Mouse (Mus musculus) hindbrain, embryonic 14.5 days (tissue): ENCODE measurements at regions not wholly inside any gene's neighbourhood (a gene's known extent, or its start where the extent isn't known, plus 50 kb on each side); places are given as distances from the start of the nearest gene placed in this dataset.

Source experiments
- ATAC-seq: fragments of 200-750 bp; cut with Nextera tagmentation; 2 replicates; pipeline ENCODE4 v1.8.0; 2017; ENCODE audit warnings: moderate number of reproducible peaks, mild to moderate bottlenecking, moderate TSS enrichment, moderate library complexity; ENCODE audit not compliant: low FRiP score
- DNase-seq: peaks from one replicate; pipeline ENCODE4 v3.0.0-alpha.2; 2015; ENCODE audit warnings: low spot score
- H3K27ac ChIP-seq: fragments of 300-500 bp; sonication (generic); 2 replicates; pipeline ENCODE4 v1.5.1; 2014; ENCODE audit warnings: mild to moderate bottlenecking, moderate library complexity
- H3K27me3 ChIP-seq: fragments of 300-500 bp; sonication (generic); 2 replicates; pipeline ENCODE4 v1.6.1; 2014; ENCODE audit warnings: mild to moderate bottlenecking, low read length, mixed read lengths; ENCODE audit not compliant: control insufficient read depth, insufficient read depth
- H3K36me3 ChIP-seq: fragments of 300-500 bp; sonication (generic); replicated peaks from 2 replicates; pipeline ENCODE4 v1.6.1; 2014; ENCODE audit not compliant: control insufficient read depth, insufficient read depth
- H3K4me1 ChIP-seq: fragments of 300-500 bp; sonication (generic); replicated peaks from 2 replicates; pipeline ENCODE4 v1.6.1; 2014; ENCODE audit warnings: antibody characterized with exemption, low read length, mixed read lengths; ENCODE audit not compliant: control insufficient read depth, insufficient read depth
- H3K4me2 ChIP-seq: fragments of 300-500 bp; sonication (generic); replicated peaks from 2 replicates; pipeline ENCODE4 v1.6.1; 2014; ENCODE audit warnings: mild to moderate bottlenecking, moderate library complexity
- H3K4me3 ChIP-seq: fragments of 300-500 bp; sonication (generic); replicated peaks from 2 replicates; pipeline ENCODE4 v1.5.1; 2014; ENCODE audit warnings: mild to moderate bottlenecking, low read length
- H3K9ac ChIP-seq: fragments of 300-500 bp; sonication (generic); 2 replicates; pipeline ENCODE4 v1.6.1; 2014
- H3K9me3 ChIP-seq: fragments of 300-500 bp; sonication (generic); 2 replicates; pipeline ENCODE4 v1.6.1; 2016; ENCODE audit warnings: low read length; ENCODE audit not compliant: control insufficient read depth
- WGBS: fragments of 180-500 bp; shearing (Covaris S2); extraction: QIAGEN DNeasy Blood & Tissue Kit; methylation state at CpG from one replicate; pipeline ENCODE4 v1.1.7; 2014; 5-methylcytosine and 5-hydroxymethylcytosine counted together

DNA sequence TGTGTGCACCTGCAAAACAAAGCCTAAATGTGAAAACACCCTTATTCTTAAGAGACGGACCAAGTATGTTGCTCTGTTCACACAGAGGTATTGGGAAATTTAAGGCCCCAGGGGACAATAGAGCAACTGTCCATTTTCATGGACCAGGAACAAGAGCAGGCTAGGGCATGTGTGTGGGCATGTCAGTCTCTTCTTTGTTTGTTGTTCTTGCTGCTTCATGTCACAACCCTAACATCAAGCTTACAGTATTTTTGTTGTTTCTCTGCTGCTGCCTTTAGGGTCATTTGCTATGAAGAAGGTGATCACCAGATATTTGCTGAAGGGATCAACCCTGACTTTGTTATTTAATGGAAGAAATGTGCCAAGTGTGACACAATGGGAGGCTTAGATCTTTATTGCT, 96.4 kb upstream of the Slc22a23 start:
- H3K36me3 ChIP-seq, result no peaks in the 10 kb centered on the region
- 41% methylated on average over 1 of the region's 1 CpGs for WGBS
- H3K27ac ChIP-seq, result no peak overlapping the region
- no peaks in the 10 kb centered on the region for H3K27me3 ChIP-seq
- ATAC-seq (no peak), DNase-seq (no peak)
- no peak overlapping the region for H3K9ac ChIP-seq
- H3K4me1 ChIP-seq, result no peaks in the 10 kb centered on the region
- no peak overlapping the region for H3K4me3 ChIP-seq
- H3K9me3 ChIP-seq, result no peaks in the 10 kb centered on the region
- no peak overlapping the region for H3K4me2 ChIP-seq

DNA sequence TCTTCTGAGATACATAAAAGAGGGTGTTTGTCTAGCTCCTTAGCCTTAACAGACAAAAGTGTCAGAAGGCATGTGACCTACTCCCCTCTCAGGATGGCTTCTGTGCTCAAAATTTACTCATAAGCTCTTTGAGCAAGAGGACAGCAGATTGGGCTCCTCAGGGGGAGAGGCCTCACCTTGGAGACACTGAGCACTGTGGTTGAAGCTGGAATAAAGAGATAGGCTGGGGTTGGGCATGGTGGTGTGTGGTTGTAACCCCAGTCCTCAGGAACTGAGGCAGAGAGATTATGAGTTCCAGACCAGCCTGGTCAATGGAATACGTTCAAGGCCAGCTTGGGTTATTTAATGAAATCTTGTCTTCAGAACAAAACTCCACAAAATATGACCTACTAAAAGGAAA, 82.5 kb upstream of the Slc22a23 start:
- DNase-seq, result no peak
- Histone ChIP-seq H3K9me3 (no peaks in the 10 kb centered on the region), H3K36me3 (no peaks in the 10 kb centered on the region), H3K4me1 (no peaks in the 10 kb centered on the region), H3K27ac (no peak overlapping the region), H3K4me3 (no peak overlapping the region), H3K9ac (no peak overlapping the region), H3K27me3 (no peaks in the 10 kb centered on the region), H3K4me2 (no peak overlapping the region)
- ATAC-seq, result no peak
- WGBS, result 94% methylated on average over 1 of the region's 1 CpGs

DNA sequence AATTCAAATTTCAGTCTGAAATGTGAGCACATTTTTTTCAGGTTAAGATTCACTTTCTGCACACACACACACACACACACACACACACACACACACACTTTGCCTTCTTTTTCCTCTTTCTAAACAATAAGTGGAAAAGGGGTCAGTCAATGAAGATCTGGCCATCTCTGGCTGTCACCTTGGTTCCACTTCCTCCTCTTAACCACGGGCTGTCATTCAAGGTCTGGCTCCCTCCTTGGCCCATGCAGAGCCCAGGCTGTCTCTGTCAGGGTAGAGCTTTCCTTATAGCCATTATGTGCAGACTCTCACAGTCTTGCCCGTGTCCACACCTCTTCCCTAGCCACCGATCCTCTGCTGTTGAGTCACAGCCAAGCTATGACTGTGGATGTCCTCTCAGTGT, 79.9 kb upstream of the Slc22a23 start:
- ATAC-seq (no peak), DNase-seq (no peak)
- Histone ChIP-seq H3K27me3 (no peaks in the 10 kb centered on the region), H3K9ac (no peak overlapping the region), H3K4me1 (peaks cover 5% of the 10 kb centered on the region; the same call in 1 of the 2 replicates), H3K4me3 (no peak overlapping the region), H3K4me2 (no peak overlapping the region), H3K9me3 (no peaks in the 10 kb centered on the region), H3K36me3 (no peaks in the 10 kb centered on the region), H3K27ac (no peak overlapping the region)
- 81% methylated on average over 3 of the region's 3 CpGs for WGBS

DNA sequence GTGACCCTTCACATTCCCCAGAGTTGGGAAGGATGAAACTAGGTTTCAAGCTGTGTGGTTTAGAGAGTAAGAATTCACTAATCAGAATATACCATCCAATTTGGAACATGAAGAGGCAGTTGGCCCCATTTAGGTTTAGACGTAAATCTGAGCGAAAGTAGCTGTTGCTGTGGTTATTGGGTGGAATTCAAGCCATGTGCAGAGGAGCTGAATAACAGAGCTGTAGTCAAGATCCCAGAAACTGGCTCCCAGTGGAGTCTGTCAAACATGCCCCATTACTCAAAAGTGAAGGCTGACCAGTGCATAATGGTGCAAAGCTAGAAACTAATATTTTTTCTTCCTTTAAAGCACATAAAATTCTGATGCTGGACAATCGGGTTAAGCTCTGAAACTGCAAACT, 76.7 kb upstream of the Slc22a23 start:
- no peaks in the 10 kb centered on the region for H3K36me3 ChIP-seq

DNA sequence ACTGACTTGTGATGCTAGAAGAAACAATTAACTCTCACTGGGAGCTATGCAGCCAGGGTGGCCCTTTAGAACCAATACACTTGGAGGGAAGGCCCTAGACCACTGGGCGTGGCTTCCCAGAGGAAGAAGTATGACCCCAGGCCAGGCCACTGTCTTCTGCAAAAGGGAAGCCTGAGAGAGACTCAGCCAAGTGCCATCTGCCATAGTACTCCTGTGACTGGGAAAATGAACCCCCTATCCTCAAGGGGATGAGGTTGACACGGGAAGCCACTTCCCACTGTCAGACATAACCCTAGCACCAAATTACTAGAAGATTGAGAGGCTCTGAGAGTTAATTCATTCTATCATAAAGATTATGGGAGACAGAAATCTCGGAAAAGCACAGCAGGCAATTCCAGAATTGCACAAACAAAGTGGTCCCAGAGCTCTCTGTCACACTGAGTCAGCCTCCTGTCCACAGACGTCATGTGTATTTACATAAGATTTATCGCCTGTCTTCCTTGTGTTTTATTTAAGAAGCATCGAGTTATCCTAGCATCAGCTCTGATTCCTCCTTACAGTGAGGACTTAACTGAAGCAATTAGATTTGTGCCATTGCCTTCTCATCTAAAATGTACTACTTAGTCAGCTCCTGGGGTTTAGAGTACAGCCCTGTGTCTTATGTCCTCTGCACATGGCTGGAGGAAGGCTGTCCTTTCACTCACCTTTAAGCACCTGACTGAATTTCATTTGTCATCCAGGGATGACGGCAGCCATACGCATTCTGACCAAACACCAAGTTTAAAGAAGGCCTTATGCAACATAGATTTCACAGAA, 75.6 kb upstream of the Slc22a23 start:
- Histone ChIP-seq H3K9ac (no peak overlapping the region), H3K36me3 (no peaks in the 10 kb centered on the region), H3K9me3 (no peaks in the 10 kb centered on the region), H3K4me2 (no peak overlapping the region), H3K27me3 (no peaks in the 10 kb centered on the region), H3K27ac (no peak overlapping the region), H3K4me3 (no peak overlapping the region), H3K4me1 (peaks cover 5% of the 10 kb centered on the region; the same call in 1 of the 2 replicates)
- 0 out of 2 replicates have a peak, but pooled peaks have one; percentile 34 for ATAC-seq
- WGBS, result 60% methylated on average over 8 of the region's 8 CpGs
- DNase-seq, result no peak

More for the DNA sequence above, 76.7 kb upstream of the Slc22a23 start:
- no peak overlapping the region for H3K27ac ChIP-seq
- H3K9ac ChIP-seq, result no peak overlapping the region
- WGBS, result 64% methylated on average over 3 of the region's 3 CpGs
- H3K9me3 ChIP-seq, result no peaks in the 10 kb centered on the region
- DNase-seq, result no peak
- no peak overlapping the region for H3K4me3 ChIP-seq
- H3K4me1 ChIP-seq, result peaks cover 5% of the 10 kb centered on the region; the same call in 1 of the 2 replicates
- no peak for ATAC-seq
- no peak overlapping the region for H3K4me2 ChIP-seq
- H3K27me3 ChIP-seq, result no peaks in the 10 kb centered on the region

DNA sequence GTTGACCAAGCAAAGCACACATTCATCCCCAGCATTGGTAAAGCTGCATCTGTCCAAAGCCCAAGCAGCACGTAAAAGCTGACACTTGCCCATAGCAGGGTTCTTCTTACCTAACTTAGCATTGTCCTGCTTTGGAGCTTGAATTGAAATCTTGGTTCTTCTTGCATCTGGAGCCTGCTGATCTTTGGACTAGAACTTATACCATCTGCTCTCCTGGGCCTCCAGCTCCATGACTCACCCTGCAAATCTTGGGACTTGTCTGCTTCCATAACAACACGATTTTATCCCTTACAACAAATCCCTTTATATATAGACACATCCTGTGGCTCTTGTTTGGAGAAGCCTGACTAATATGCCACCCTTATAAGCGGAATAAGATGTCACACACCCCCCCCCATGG, 74.1 kb upstream of the Slc22a23 start:
- Histone ChIP-seq H3K9ac (no peak overlapping the region), H3K4me2 (no peak overlapping the region), H3K4me3 (no peak overlapping the region), H3K27me3 (no peaks in the 10 kb centered on the region), H3K4me1 (peaks cover 5% of the 10 kb centered on the region; the same call in 1 of the 2 replicates), H3K27ac (no peak overlapping the region), H3K36me3 (no peaks in the 10 kb centered on the region), H3K9me3 (no peaks in the 10 kb centered on the region)
- DNase-seq (no peak), ATAC-seq (no peak)
- 87% methylated on average over 3 of the region's 3 CpGs for WGBS

DNA sequence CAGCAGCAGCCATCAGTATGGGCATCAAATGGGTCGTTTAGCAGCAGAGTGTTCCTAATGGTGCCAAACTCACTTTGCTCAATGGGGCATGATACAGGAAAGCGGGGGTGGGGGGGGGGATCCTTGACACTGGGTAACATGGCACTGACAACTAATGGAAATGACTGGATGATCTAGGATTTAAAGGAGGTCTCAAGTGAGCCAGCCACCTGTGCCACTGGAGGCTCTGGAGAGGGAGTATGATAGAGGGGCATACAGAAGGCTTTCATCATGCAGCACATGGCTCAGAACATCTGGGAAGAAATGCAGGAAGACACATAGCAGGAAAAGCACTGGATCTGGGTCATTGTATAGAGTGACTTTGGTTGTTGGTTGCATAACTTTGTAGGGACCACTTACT, 71.6 kb upstream of the Slc22a23 start:
- Histone ChIP-seq H3K9me3 (no peaks in the 10 kb centered on the region), H3K9ac (no peak overlapping the region), H3K4me1 (peaks cover 5% of the 10 kb centered on the region; the same call in 1 of the 2 replicates), H3K4me3 (no peak overlapping the region), H3K27ac (no peak overlapping the region), H3K27me3 (no peaks in the 10 kb centered on the region), H3K4me2 (no peak overlapping the region), H3K36me3 (no peaks in the 10 kb centered on the region)
- DNase-seq, result no peak
- no peak for ATAC-seq
- 72% methylated on average over 2 of the region's 2 CpGs for WGBS

DNA sequence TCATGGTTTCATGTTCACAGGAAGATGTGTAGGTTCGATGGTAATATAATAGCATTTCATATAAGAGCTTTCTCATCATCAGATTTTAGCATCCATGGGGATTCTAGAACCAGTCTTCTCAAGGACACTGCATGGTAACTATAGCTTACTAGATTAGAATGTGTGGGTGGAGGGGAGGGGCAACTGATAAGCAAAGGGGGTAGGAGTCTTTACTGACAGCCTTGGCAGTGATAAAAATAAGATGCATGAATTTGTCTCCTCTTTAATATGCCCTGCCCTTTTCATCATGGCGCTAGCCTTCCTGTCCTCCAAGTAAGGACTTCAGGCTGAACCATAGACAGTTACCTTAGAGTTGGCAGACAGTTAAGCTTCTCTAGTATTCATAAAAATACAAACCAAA, 69.6 kb upstream of the Slc22a23 start:
- H3K27me3 ChIP-seq, result no peaks in the 10 kb centered on the region
- H3K27ac ChIP-seq, result no peak overlapping the region
- 84% methylated on average over 2 of the region's 2 CpGs for WGBS
- H3K36me3 ChIP-seq, result no peaks in the 10 kb centered on the region
- H3K4me2 ChIP-seq, result no peak overlapping the region
- no peaks in the 10 kb centered on the region for H3K9me3 ChIP-seq
- H3K4me3 ChIP-seq, result no peak overlapping the region
- ATAC-seq (no peak), DNase-seq (no peak)
- no peak overlapping the region for H3K9ac ChIP-seq
- no peaks in the 10 kb centered on the region for H3K4me1 ChIP-seq

DNA sequence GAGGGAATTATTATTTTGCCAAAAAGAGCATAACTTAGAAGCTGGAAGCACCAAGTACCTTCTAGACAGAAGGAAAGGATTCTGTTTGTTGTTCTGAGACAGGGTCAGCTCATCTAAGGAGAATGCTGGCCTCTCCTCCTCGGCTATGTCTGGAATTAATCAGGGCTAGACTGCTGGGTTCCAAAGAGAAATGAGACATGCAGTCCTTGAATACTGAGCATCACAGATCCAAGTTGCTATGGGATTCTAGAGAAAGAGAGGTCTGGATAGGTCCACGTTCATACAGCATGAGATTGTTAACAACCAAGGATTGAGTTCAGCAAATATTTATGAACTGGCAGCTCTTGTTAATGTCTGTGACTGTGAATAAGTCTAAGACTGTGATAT, 63.7 kb upstream of the Slc22a23 start:
- H3K4me2 ChIP-seq, result no peak overlapping the region
- WGBS, result 55% methylated on average over 2 of the region's 2 CpGs
- no peak overlapping the region for H3K9ac ChIP-seq
- ATAC-seq (no peak), DNase-seq (no peak)
- H3K36me3 ChIP-seq, result no peaks in the 10 kb centered on the region
- no peaks in the 10 kb centered on the region for H3K27me3 ChIP-seq
- no peaks in the 10 kb centered on the region for H3K9me3 ChIP-seq
- no peaks in the 10 kb centered on the region for H3K4me1 ChIP-seq
- no peak overlapping the region for H3K4me3 ChIP-seq
- no peak overlapping the region for H3K27ac ChIP-seq
